Mouse (Mus musculus) CH12.LX (cell line): ENCODE measurements at regions not wholly inside any gene's neighbourhood (a gene's known extent, or its start where the extent isn't known, plus 50 kb on each side); places are given as distances from the start of the nearest gene placed in this dataset.

ENCODE experiments used
- CHD1 ChIP-seq: IDR thresholded peaks from 2 replicates; pipeline ENCODE4 v1.6.1; 2012; ENCODE audit warnings: low read depth, low read length, improper control_type of control experiment, inconsistent platforms
- GABPA ChIP-seq: IDR thresholded peaks from 2 replicates; pipeline ENCODE4 v1.6.1; 2012; ENCODE audit warnings: low read depth, low read length, improper control_type of control experiment, inconsistent platforms; ENCODE audit not compliant: insufficient replicate concordance

DNA sequence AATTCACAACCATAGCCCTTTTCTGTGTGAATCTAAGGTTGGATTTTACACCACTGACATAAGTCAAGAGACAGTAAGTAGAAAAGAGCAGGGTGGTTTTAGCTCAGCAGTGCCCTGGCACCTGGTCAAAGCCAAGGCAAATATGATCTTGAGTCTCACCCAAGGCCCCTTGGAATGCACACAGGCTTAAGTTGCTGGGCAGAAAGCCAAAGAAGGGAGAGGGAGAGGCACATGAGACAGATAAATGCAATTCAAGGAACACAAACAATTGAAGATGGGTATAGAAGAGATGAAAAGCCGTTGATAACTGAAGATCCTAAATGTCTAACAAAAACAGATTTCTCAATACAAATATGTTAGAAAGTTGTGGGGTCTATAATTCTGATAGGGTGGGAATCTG is 335.1 kb upstream of the Pik3r1 start:
- TF ChIP-seq GABPA (no peak), CHD1 (no peak)
